Comparison of ENCODE assay signal across 8 mouse cellular contexts in the genomic region with DNA sequence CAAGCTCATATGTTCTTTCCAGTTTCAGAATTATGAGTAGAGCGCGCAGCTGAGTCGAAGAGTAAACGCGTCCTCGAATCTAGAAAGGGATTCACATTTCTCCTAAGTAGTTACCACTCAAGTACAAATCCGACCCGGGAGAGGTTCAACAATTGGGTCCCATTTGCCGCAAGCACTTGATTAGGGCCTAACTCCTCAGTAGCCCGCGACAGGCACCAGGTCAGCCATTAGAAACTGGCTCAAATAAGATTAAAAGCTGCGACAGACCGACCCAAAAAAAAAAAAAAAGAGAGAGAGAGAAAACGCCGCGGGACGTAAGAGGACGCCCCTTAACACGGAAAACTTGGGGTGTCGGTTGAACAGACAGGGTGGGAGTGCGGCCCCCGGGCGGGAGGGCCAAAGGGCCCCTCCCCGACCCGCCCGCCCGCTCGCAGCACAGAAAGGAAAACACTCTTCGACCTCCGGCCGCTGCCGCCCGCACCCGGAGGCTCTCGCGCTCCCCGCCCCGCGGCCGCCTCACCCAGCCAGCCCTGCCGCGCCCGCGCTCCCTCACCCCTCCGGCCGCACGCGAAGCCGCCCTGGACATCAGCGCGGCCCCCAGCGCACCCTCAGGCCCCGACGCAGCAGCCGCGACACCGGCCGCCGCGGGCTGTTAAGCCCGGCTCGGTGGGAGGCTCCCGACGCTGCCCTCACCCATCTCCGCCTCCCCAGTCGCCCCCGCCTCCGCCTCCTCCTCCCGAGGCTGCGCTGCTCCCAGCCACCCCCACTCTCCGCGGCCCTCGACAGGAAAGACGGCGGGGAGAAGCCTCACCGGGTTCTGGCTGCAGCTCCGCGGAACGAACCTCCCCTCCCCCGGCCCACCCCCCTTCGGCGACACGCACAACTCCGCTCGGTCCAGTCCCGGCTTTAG. TPM values are rescaled to one million over a fixed set of nuclear protein-coding genes. Genes with fewer than 3 reads are reported as not detected.
A peak's percentile ranks its signal among the peaks of the same experiment; 100 is the strongest.
DNase-seq lines count a peak whose midpoint lies in the region; ATAC-seq and TF ChIP-seq lines count a peak whose summit lies in the region.
"Not testable (repeated sequence)": the region's sequence is repeated elsewhere in the genome, so short reads cannot be mapped to it uniquely, and the experiment has no call there.

No protein-coding gene starts in this region.

- peak overlapping the region; percentile 78 for H3K9ac ChIP-seq in heart, embryonic 14.5 days (ENCODE audit: low read length)
- H3K9ac ChIP-seq in kidney, postnatal 0 days (ENCODE audit: low read depth, low read length) = peak overlapping the region; percentile 86
- peak overlapping the region; percentile 84 for H3K9ac ChIP-seq in liver, embryonic 16.5 days (ENCODE audit: low read depth, low read length)
- H3K9ac ChIP-seq in neural tube, embryonic 11.5 days (ENCODE audit: low read length) = peak overlapping the region; percentile 81
- peak overlapping the region; percentile 86 for H3K9ac ChIP-seq in stomach, embryonic 16.5 days (ENCODE audit: low read length)

- ATAC-seq in erythroid progenitor cell, adult 5-6 weeks (replicated peaks; ENCODE audit: low FRiP score, poor library complexity, severe bottlenecking) = peak; percentile 77
- ATAC-seq in heart, embryonic 14.5 days (ENCODE audit: insufficient number of reproducible peaks, insufficient read depth, low FRiP score, low read depth); kidney, postnatal 0 days (replicated peaks; ENCODE audit: low FRiP score, low read depth); neural tube, embryonic 11.5 days (ENCODE audit: insufficient read depth, low FRiP score, low TSS enrichment); stomach, embryonic 16.5 days (ENCODE audit: insufficient read depth, low FRiP score): not testable (repeated sequence)
- ATAC-seq in liver, embryonic 16.5 days (ENCODE audit: low read depth) = peak; percentile 75

- H3K36me3 ChIP-seq in heart, embryonic 14.5 days (ENCODE audit: control insufficient read depth, insufficient read depth, low read length); kidney, postnatal 0 days (ENCODE audit: insufficient read depth, low read length); liver, embryonic 16.5 days (ENCODE audit: control insufficient read depth, insufficient read depth); neural tube, embryonic 11.5 days (ENCODE audit: control insufficient read depth, insufficient read depth, low read length); stomach, embryonic 16.5 days (ENCODE audit: control insufficient read depth, insufficient read depth, low read length): not testable (repeated sequence)

- H3K9me3 ChIP-seq in heart, embryonic 14.5 days (ENCODE audit: control insufficient read depth, low read length); kidney, postnatal 0 days (replicated peaks; ENCODE audit: low read length); liver, embryonic 16.5 days (replicated peaks; ENCODE audit: control insufficient read depth, low read length); neural tube, embryonic 11.5 days (ENCODE audit: control insufficient read depth, low read length); stomach, embryonic 16.5 days (replicated peaks; ENCODE audit: control insufficient read depth, low read length): not testable (repeated sequence)

- H3K27me3 ChIP-seq in heart, embryonic 14.5 days (ENCODE audit: control insufficient read depth, insufficient read depth, low read length); kidney, postnatal 0 days (ENCODE audit: insufficient read depth, low read length); liver, embryonic 16.5 days (ENCODE audit: control insufficient read depth, insufficient read depth, low read depth, low read length); neural tube, embryonic 11.5 days (ENCODE audit: control insufficient read depth, insufficient read depth, low read length); stomach, embryonic 16.5 days (ENCODE audit: control insufficient read depth, insufficient read depth, low read length): not testable (repeated sequence)

- peak overlapping the region; percentile 80 for H3K4me3 ChIP-seq in brown adipose tissue, adult 24 weeks (ENCODE audit: insufficient read depth, low read depth, low read length)
- peak overlapping the region; percentile 70 to 82 for H3K4me3 ChIP-seq in heart, embryonic 14.5 days (ENCODE audit: control insufficient read depth in 1 of 2, insufficient read depth in 1 of 2, low read depth in 1 of 2, low read length in 2 of 2)
- H3K4me3 ChIP-seq in kidney, postnatal 0 days (replicated peaks; ENCODE audit: low read depth, low read length) = peak overlapping the region; percentile 73
- H3K4me3 ChIP-seq in liver, embryonic 16.5 days (ENCODE audit: low read depth, low read length) = peak overlapping the region; percentile 82
- peak overlapping the region; percentile 71 for H3K4me3 ChIP-seq in neural tube, embryonic 11.5 days (ENCODE audit: low read depth, low read length)
- H3K4me3 ChIP-seq in stomach, embryonic 16.5 days (replicated peaks; ENCODE audit: low read length) = peak overlapping the region; percentile 73

- not testable (repeated sequence) for TF ChIP-seq CTCF in kidney, postnatal 0 days (IDR thresholded peaks at IDR 0.05; ENCODE audit: low read depth)

- not testable (repeated sequence) for H3K4me1 ChIP-seq in brown adipose tissue, adult 24 weeks (ENCODE audit: control insufficient read depth, insufficient read depth, insufficient read length, low read length); kidney, postnatal 0 days (replicated peaks; ENCODE audit: insufficient read depth, low read length); neural tube, embryonic 11.5 days (ENCODE audit: control insufficient read depth, insufficient read depth, low read length)
- H3K4me1 ChIP-seq in heart, embryonic 14.5 days (ENCODE audit: control insufficient read depth in 2 of 2, insufficient read depth in 2 of 2, low read length in 2 of 2) = peaks cover 0 to 15% of the 10 kb centered on the region in 2 experiments; a peak in 3 of 4 replicates
- peaks cover 10% of the 10 kb centered on the region for H3K4me1 ChIP-seq in liver, embryonic 16.5 days (ENCODE audit: control insufficient read depth, low read depth, low read length)
- peaks cover 13% of the 10 kb centered on the region for H3K4me1 ChIP-seq in stomach, embryonic 16.5 days (ENCODE audit: control insufficient read depth, insufficient read depth, low read length)

- WGBS in heart, embryonic 14.5 days = 1% methylated on average over 41 of the region's 86 CpGs
- under 1% methylated on average over 27 of the region's 86 CpGs for WGBS in kidney, postnatal 0 days
- under 1% methylated on average over 29 of the region's 86 CpGs for WGBS in liver, embryonic 16.5 days (ENCODE audit: insufficient replicate concordance)
- WGBS in neural tube, embryonic 11.5 days = 1% methylated on average over 27 of the region's 86 CpGs
- WGBS in stomach, embryonic 16.5 days = under 1% methylated on average over 39 of the region's 86 CpGs

- peak; percentile 55 for DNase-seq in CD4-positive helper T cell, adult 2 months (ENCODE audit: low read depth, low spot score)
- DNase-seq in kidney, postnatal 0 days (ENCODE audit: low spot score) = peak; percentile 56
- DNase-seq in neural tube, embryonic 11.5 days (ENCODE audit: low spot score) = peak; percentile 57

- H3K4me2 ChIP-seq in heart, embryonic 14.5 days (ENCODE audit: low read length) = peak overlapping the region; percentile 79
- H3K4me2 ChIP-seq in kidney, postnatal 0 days (ENCODE audit: low read length) = peak overlapping the region; percentile 66
- peak overlapping the region; percentile 78 for H3K4me2 ChIP-seq in liver, embryonic 16.5 days (ENCODE audit: low read depth, low read length)
- peak overlapping the region; percentile 42 for H3K4me2 ChIP-seq in neural tube, embryonic 11.5 days (ENCODE audit: low read depth)
- H3K4me2 ChIP-seq in stomach, embryonic 16.5 days (ENCODE audit: low read depth, low read length) = peak overlapping the region; percentile 65

- H3K27ac ChIP-seq in brown adipose tissue, adult 24 weeks (replicated peaks; ENCODE audit: low read depth, low read length) = peak overlapping the region; percentile 86
- peak overlapping the region; percentile 90 to 91 for H3K27ac ChIP-seq in heart, embryonic 14.5 days (replicated peaks in 1 of 2; ENCODE audit: control insufficient read depth in 1 of 2, insufficient read depth in 1 of 2, low read depth in 2 of 2, low read length in 2 of 2)
- peak overlapping the region; percentile 96 for H3K27ac ChIP-seq in kidney, postnatal 0 days
- peak overlapping the region; percentile 90 for H3K27ac ChIP-seq in liver, embryonic 16.5 days (ENCODE audit: low read length)
- peak overlapping the region; percentile 77 for H3K27ac ChIP-seq in neural tube, embryonic 11.5 days (ENCODE audit: low read depth, low read length)
- peak overlapping the region; percentile 91 for H3K27ac ChIP-seq in stomach, embryonic 16.5 days (ENCODE audit: low read length)

RNA-seq across cellular contexts. Expression of gene Zmym5, which starts 0.5 kb away (rescaled TPM):
- polyA plus RNA-seq in brown adipose tissue, adult 24 weeks (2012; ENCODE audit: insufficient read depth, insufficient read length, missing spikeins) = 19.3 and 20.9 TPM in 2 replicates
- 24.1 and 31.9 TPM in 2 replicates for total RNA-seq in erythroid progenitor cell, adult 5-6 weeks (2015; ENCODE audit: low replicate concordance)
- 22.3 and 25.3 TPM in 2 replicates for total RNA-seq in erythroid progenitor cell, adult 5-6 weeks (2017; ENCODE audit: low replicate concordance)
- polyA plus RNA-seq in heart, embryonic 14.5 days (2014; fragmentation: Nextera tagmentation; extraction: Ambion mirVana) = 14.3 and 16.4 TPM in 2 replicates
- 26.3 and 28.7 TPM in 2 replicates for polyA plus RNA-seq in kidney, postnatal 0 days (2015; fragmentation: Nextera tagmentation; extraction: Ambion mirVana)
- 8.6 and 9.1 TPM in 2 replicates for polyA plus RNA-seq in liver, embryonic 16.5 days (2015; fragmentation: Nextera tagmentation; extraction: Ambion mirVana)
- polyA plus RNA-seq in neural tube, embryonic 11.5 days (2014; fragmentation: Nextera tagmentation; extraction: Ambion mirVana) = 17.8 and 22.2 TPM in 2 replicates
- polyA plus RNA-seq in stomach, embryonic 16.5 days (2015; fragmentation: Nextera tagmentation; extraction: Ambion mirVana) = 23.6 and 26.2 TPM in 2 replicates

RNA-seq across cellular contexts. Expression of gene Pspc1, which starts 32.9 kb away (rescaled TPM):
- 8.2 and 13.1 TPM in 2 replicates for polyA plus RNA-seq in brown adipose tissue, adult 24 weeks (2012; ENCODE audit: insufficient read depth, insufficient read length, missing spikeins)
- 82.2 and 100 TPM in 2 replicates for total RNA-seq in erythroid progenitor cell, adult 5-6 weeks (2015; ENCODE audit: low replicate concordance)
- 219 and 284 TPM in 2 replicates for total RNA-seq in erythroid progenitor cell, adult 5-6 weeks (2017; ENCODE audit: low replicate concordance)
- polyA plus RNA-seq in heart, embryonic 14.5 days (2014; fragmentation: Nextera tagmentation; extraction: Ambion mirVana) = 27.7 and 30.0 TPM in 2 replicates
- polyA plus RNA-seq in kidney, postnatal 0 days (2015; fragmentation: Nextera tagmentation; extraction: Ambion mirVana) = 23.1 and 24.4 TPM in 2 replicates
- polyA plus RNA-seq in liver, embryonic 16.5 days (2015; fragmentation: Nextera tagmentation; extraction: Ambion mirVana) = 9.3 and 10.1 TPM in 2 replicates
- polyA plus RNA-seq in neural tube, embryonic 11.5 days (2014; fragmentation: Nextera tagmentation; extraction: Ambion mirVana) = 51.4 and 51.5 TPM in 2 replicates
- 18.3 and 21.5 TPM in 2 replicates for polyA plus RNA-seq in stomach, embryonic 16.5 days (2015; fragmentation: Nextera tagmentation; extraction: Ambion mirVana)
